Mouse (Mus musculus) forebrain, postnatal 0 days (tissue): ENCODE results near the gene Ifit1bl1. TPM values are rescaled to one million over a fixed set of nuclear protein-coding genes. Genes with fewer than 3 reads are reported as not detected.
"Not testable (repeated sequence)": the region's sequence is repeated elsewhere in the genome, so short reads cannot be mapped to it uniquely, and the experiment has no call there.

Source experiments
- ATAC-seq: fragments of 200-750 bp; cut with Nextera tagmentation; 2 replicates; pipeline ENCODE4 v1.8.0; 2017; ENCODE audit warnings: mild to moderate bottlenecking, moderate library complexity
- DNase-seq: peaks from one replicate; pipeline ENCODE4 v3.0.0-alpha.2; 2015
- H3K27ac ChIP-seq: fragments of 300-500 bp; sonication (generic); 2 replicates; pipeline ENCODE4 v1.5.1; 2014; ENCODE audit warnings: low read depth, mild to moderate bottlenecking, antibody characterized with exemption, low read length, moderate library complexity, mixed read lengths
- H3K27me3 ChIP-seq: fragments of 300-500 bp; sonication (generic); 2 replicates; pipeline ENCODE4 v1.6.1; 2014; ENCODE audit warnings: mild to moderate bottlenecking, low read length, mixed read lengths; ENCODE audit not compliant: insufficient read depth
- H3K36me3 ChIP-seq: fragments of 300-500 bp; sonication (generic); 2 replicates; pipeline ENCODE4 v1.6.1; 2014; ENCODE audit warnings: mild to moderate bottlenecking, moderate library complexity; ENCODE audit not compliant: insufficient read depth
- H3K4me1 ChIP-seq: fragments of 300-500 bp; sonication (generic); 2 replicates; pipeline ENCODE4 v1.6.1; 2014; ENCODE audit warnings: antibody characterized with exemption; ENCODE audit not compliant: insufficient read depth
- H3K4me2 ChIP-seq: fragments of 300-500 bp; sonication (generic); 2 replicates; pipeline ENCODE4 v1.6.1; 2014; ENCODE audit warnings: low read depth, mild to moderate bottlenecking, moderate library complexity
- H3K4me3 ChIP-seq: fragments of 300-500 bp; sonication (generic); 2 replicates; pipeline ENCODE4 v1.5.1; 2014; ENCODE audit warnings: low read depth, low read length, mixed read lengths
- H3K9ac ChIP-seq: fragments of 300-500 bp; sonication (generic); 2 replicates; pipeline ENCODE4 v1.6.1; 2014; ENCODE audit warnings: mild to moderate bottlenecking
- H3K9me3 ChIP-seq: fragments of 300-500 bp; sonication (generic); 2 replicates; pipeline ENCODE4 v1.6.1; 2016; ENCODE audit warnings: low read length
- CTCF ChIP-seq: sonication (generic); IDR thresholded peaks from 2 replicates; pipeline ENCODE4 v1.5.1; 2016; ENCODE audit warnings: antibody characterized with exemption, control low read depth, low read depth
- WGBS: fragments of 180-500 bp; shearing (Covaris S2); extraction: QIAGEN DNeasy Blood & Tissue Kit; methylation state at CpG from one replicate; pipeline ENCODE4 v1.1.7; 2014; 5-methylcytosine and 5-hydroxymethylcytosine counted together
- polyA plus RNA-seq: library from polyadenylated mRNA; unstranded; fragments of >200 nt; fragmentation: Nextera tagmentation; extraction: Ambion mirVana; gene quantifications from 2 replicates; pipeline ENCODE4 v1.2.1, GENCODE M21; 2015
- total RNA-seq: library from RNA; depleted of rRNA; stranded (reverse); fragments of >200 nt; gene quantifications from 2 replicates; pipeline ENCODE4 v1.2.3, GENCODE M21; 2014; rRNA removed

Ifit1bl1 gene
- total RNA-seq, result 1.8 and 2.5 TPM in 2 replicates
- polyA plus RNA-seq, result 1.4 and 1.6 TPM in 2 replicates

GRCm38 (mm10) chr19:34601888-34602287, at the start of gene Ifit1bl1:
Gene Ifit1bl1 (minus strand): TSS chr19:34601956.
- not testable (repeated sequence) for H3K27ac ChIP-seq, H3K9ac ChIP-seq, H3K4me1 ChIP-seq, H3K4me2 ChIP-seq, H3K9me3 ChIP-seq, H3K27me3 ChIP-seq, ATAC-seq, H3K4me3 ChIP-seq, H3K36me3 ChIP-seq, DNase-seq
- WGBS, result 46% methylated on average over 1 of the region's 1 CpGs

DNA sequence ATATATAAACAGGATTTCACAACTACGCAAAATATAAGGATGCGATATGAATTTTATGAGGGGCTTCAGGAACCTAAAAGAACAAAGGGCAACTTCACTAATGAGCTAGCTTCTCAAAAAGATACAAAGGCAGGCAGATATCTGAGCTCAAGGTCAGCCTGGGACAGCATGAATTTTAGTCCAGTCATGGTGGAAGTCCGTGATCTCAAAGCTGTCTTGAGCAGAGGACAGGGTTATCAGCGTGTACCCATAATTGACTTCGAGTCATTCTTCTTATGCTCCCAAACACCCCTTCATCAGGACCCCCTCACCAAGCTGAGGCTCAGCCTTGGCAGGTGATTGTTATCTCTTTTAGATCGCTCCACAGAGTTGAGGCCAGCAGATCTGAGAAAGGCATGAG, 49.2 kb upstream of the Ifit1bl1 start:
- Histone ChIP-seq H3K9me3 (no peaks in the 10 kb centered on the region), H3K36me3 (no peaks in the 10 kb centered on the region), H3K27ac (no peak overlapping the region), H3K4me1 (no peaks in the 10 kb centered on the region), H3K9ac (no peak overlapping the region), H3K4me3 (no peak overlapping the region), H3K4me2 (no peak overlapping the region), H3K27me3 (no peaks in the 10 kb centered on the region)
- 89% methylated on average over 6 of the region's 6 CpGs for WGBS
- TF ChIP-seq CTCF, result no peak
- DNase-seq (no peak), ATAC-seq (no peak)

DNA sequence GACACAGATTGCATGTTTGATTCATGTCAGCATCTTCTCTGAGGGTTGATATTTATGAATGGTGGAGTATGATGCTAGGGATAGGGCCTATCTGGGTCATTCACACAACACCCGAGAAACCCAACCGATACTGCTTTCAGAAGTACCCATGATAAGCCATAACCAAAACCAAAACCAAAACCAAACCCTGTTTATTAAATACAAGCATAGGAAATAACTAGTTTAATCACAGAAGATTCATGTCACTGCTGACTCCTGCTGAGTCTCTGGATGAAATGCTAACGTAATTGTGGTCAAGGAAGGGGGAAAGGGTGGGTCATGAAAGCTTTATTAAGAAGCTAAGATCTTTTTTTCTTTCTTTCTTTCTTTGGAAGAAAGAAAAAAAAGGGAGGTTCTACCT, 48.5 kb upstream of the Ifit1bl1 start:
- H3K4me1 ChIP-seq, result no peaks in the 10 kb centered on the region
- H3K36me3 ChIP-seq, result no peaks in the 10 kb centered on the region
- no peak for ATAC-seq
- TF ChIP-seq CTCF, result no peak
- no peaks in the 10 kb centered on the region for H3K9me3 ChIP-seq
- H3K27me3 ChIP-seq, result no peaks in the 10 kb centered on the region
- no peak overlapping the region for H3K4me3 ChIP-seq
- 84% methylated on average over 3 of the region's 3 CpGs for WGBS
- H3K27ac ChIP-seq, result no peak overlapping the region
- H3K4me2 ChIP-seq, result no peak overlapping the region
- DNase-seq, result no peak
- no peak overlapping the region for H3K9ac ChIP-seq

DNA sequence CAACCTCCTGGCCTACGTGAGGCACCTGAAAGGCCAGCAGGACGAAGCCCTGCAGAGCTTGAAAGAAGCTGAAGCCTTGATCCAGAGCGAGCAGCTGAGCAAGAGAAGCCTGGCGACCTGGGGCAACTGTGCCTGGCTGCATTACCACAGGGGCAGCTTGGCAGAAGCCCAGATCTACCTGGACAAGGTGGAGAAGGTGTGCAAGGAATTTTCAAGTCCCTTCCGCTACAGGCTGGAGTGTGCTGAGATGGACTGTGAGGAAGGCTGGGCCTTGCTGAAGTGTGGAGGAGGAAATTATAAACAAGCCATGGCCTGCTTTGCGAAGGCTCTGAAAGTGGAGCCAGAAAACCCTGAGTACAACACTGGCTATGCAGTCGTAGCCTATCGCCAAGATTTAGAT, 45.9 kb upstream of the Ifit1bl1 start:
- not testable (repeated sequence) for H3K9ac ChIP-seq, H3K9me3 ChIP-seq, H3K27me3 ChIP-seq, DNase-seq, H3K27ac ChIP-seq, H3K4me1 ChIP-seq, H3K36me3 ChIP-seq, H3K4me3 ChIP-seq, H3K4me2 ChIP-seq, ATAC-seq
- WGBS, result 93% methylated on average over 7 of the region's 8 CpGs

GRCm38 (mm10) chr19:34642616-34643015, 40.9 kb upstream of the Ifit1bl1 start:
- no peaks in the 10 kb centered on the region for H3K36me3 ChIP-seq
- no peak overlapping the region for H3K4me2 ChIP-seq
- WGBS, result 85% methylated on average over 5 of the region's 5 CpGs
- no peaks in the 10 kb centered on the region for H3K9me3 ChIP-seq
- ATAC-seq, result no peak
- no peak for TF ChIP-seq CTCF
- DNase-seq, result no peak
- H3K4me3 ChIP-seq, result no peak overlapping the region
- H3K9ac ChIP-seq, result no peak overlapping the region
- no peaks in the 10 kb centered on the region for H3K27me3 ChIP-seq
- no peaks in the 10 kb centered on the region for H3K4me1 ChIP-seq
- no peak overlapping the region for H3K27ac ChIP-seq

- no peak within 1 kb of the TSS for H3K27ac ChIP-seq
- ATAC-seq (no peak), DNase-seq (no peak)
- H3K9ac ChIP-seq, result no peak within 1 kb of the TSS
- 64% methylated on average over 4 of the region's 4 CpGs for WGBS
- no peaks in the 10 kb centered on the region for H3K36me3 ChIP-seq
- TF ChIP-seq CTCF, result no peak
- 0 out of 2 replicates have a peak within 1 kb of the TSS, but pooled peaks have one; percentile 8 for H3K4me2 ChIP-seq
- H3K4me3 ChIP-seq, result no peak within 1 kb of the TSS
- H3K4me1 ChIP-seq, result no peaks in the 10 kb centered on the region
- H3K9me3 ChIP-seq, result no peaks in the 10 kb centered on the region
- no peaks in the 10 kb centered on the region for H3K27me3 ChIP-seq
Observed at GRCm38 (mm10) chr19:34640623-34641022, 38.9 kb upstream of the Ifit1bl1 start, which contains the start of the genes Ifit1bl2 and Ifit1. Gene Ifit1bl2 (minus strand): TSS chr19:34640743. Gene Ifit1 (plus strand): TSS chr19:34640871.

- Histone ChIP-seq H3K4me3 (no peak overlapping the region), H3K4me2 (no peak overlapping the region), H3K36me3 (no peaks in the 10 kb centered on the region), H3K4me1 (no peaks in the 10 kb centered on the region), H3K9me3 (no peaks in the 10 kb centered on the region), H3K27ac (no peak overlapping the region), H3K27me3 (no peaks in the 10 kb centered on the region), H3K9ac (no peak overlapping the region)
- ATAC-seq (peak; percentile 73), DNase-seq (peak; percentile 51)
- peak; percentile 80 for TF ChIP-seq CTCF
- WGBS, result 13% methylated on average over 3 of the region's 3 CpGs
Observed at GRCm38 (mm10) chr19:34636933-34637557, 35.3 kb upstream of the Ifit1bl1 start.
